8 mouse cellular contexts compared by ENCODE assay signal in the genomic region with DNA sequence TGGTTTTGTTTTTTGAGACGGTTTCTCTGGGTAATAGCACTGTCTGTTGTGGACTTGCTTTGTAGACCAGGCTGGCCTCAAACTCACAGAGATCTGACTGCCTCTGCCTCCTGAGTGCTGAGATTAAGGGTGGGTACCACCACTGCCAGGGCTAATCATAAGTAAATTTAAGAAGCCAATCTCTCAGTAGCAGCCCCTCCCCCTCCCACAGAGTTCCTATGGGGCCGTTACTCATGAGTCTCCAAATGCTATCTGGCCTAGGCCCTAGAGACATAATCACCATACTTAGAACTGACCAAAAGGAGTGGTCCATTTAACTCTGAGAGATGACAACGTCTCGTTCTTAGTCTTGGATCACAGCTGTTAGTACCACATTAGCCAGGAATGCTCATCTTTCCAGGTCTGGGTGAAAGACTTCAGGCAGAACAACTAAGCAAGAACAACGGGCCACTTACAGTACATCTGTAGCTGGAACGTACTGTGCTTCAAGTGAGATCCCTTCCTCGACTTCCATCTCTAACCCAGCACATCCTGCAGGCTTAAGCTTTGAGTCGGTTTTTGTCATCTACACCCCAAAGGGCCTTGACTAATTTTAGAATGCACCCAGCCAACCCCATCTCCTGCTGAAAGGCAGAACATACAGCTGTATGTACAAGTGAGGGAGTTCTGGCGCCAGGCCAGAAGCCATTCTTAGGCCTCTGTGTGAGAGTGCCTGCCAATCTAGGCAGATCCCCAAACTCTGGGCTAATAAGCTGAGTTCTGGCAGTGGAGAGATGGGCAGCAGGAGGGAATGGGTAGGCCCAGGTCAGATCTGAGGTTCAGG.
A peak's percentile ranks its signal among the peaks of the same experiment; 100 is the strongest.
DNase-seq lines count a peak whose midpoint lies in the region; ATAC-seq and TF ChIP-seq lines count a peak whose summit lies in the region.

No protein-coding gene starts in this region.

- no peak overlapping the region for H3K4me3 ChIP-seq in kidney, embryonic 15.5 days (replicated peaks)
- H3K4me3 ChIP-seq in embryonic facial prominence, embryonic 12.5 days, result no peak overlapping the region
- no peak overlapping the region for H3K4me3 ChIP-seq in cerebellum, adult 2 months (replicated peaks; ENCODE audit: insufficient read depth, low read depth, low read length)

- H3K27me3 ChIP-seq in kidney, embryonic 15.5 days, result no peaks in the 10 kb centered on the region
- H3K27me3 ChIP-seq in embryonic facial prominence, embryonic 12.5 days, result no peaks in the 10 kb centered on the region
- H3K27me3 ChIP-seq in cerebellum, adult 2 months (ENCODE audit: control insufficient read depth, insufficient read depth, low read length), result no peaks in the 10 kb centered on the region

- TF ChIP-seq POLR2A in cerebellum, adult 2 months (IDR thresholded peaks at IDR 0.05; ENCODE audit: borderline replicate concordance, insufficient read depth, low read length), result no peak

- peak overlapping the region; percentile 45 for H3K27ac ChIP-seq in kidney, embryonic 15.5 days
- peak overlapping the region; percentile 41; the same call in 1 of the 2 replicates for H3K27ac ChIP-seq in embryonic facial prominence, embryonic 12.5 days
- no peak overlapping the region for H3K27ac ChIP-seq in cerebellum, adult 2 months (ENCODE audit: insufficient read depth, low read length)

- TF ChIP-seq CTCF in cerebellum, adult 2 months (IDR thresholded peaks at IDR 0.05; ENCODE audit: borderline replicate concordance, insufficient read depth, low read depth, low read length), result no peak

- no peak overlapping the region for H3K9ac ChIP-seq in kidney, embryonic 15.5 days
- H3K9ac ChIP-seq in embryonic facial prominence, embryonic 12.5 days, result no peak overlapping the region

- ATAC-seq in kidney, embryonic 15.5 days (replicated peaks; ENCODE audit: low FRiP score), result peak; percentile 44; the same call in 1 of the 2 replicates
- ATAC-seq in embryonic facial prominence, embryonic 12.5 days (ENCODE audit: insufficient number of reproducible peaks, insufficient read depth, low FRiP score, low TSS enrichment), result no peak

- H3K36me3 ChIP-seq in kidney, embryonic 15.5 days, result no peaks in the 10 kb centered on the region
- no peaks in the 10 kb centered on the region for H3K36me3 ChIP-seq in embryonic facial prominence, embryonic 12.5 days

- H3K9me3 ChIP-seq in kidney, embryonic 15.5 days (replicated peaks), result no peaks in the 10 kb centered on the region
- H3K9me3 ChIP-seq in embryonic facial prominence, embryonic 12.5 days, result no peaks in the 10 kb centered on the region

- intact Hi-C loops in heart, postnatal 14 days (cut with DNase I), result loop anchor here (5.0 to 10.0 kb wide), 2 partner anchors 89 to 351 kb away; partner anchors contain the start of gene Ptgr1

- no peak overlapping the region for H3K4me2 ChIP-seq in kidney, embryonic 15.5 days
- H3K4me2 ChIP-seq in embryonic facial prominence, embryonic 12.5 days (replicated peaks), result no peak overlapping the region

- peaks cover 31% of the 10 kb centered on the region for H3K4me1 ChIP-seq in kidney, embryonic 15.5 days
- H3K4me1 ChIP-seq in embryonic facial prominence, embryonic 12.5 days, result peaks cover 20% of the 10 kb centered on the region
- H3K4me1 ChIP-seq in cerebellum, adult 2 months (ENCODE audit: control insufficient read depth, insufficient read depth, low read length), result no peaks in the 10 kb centered on the region

- DNase-seq in kidney, adult 11 months, result no peak
- peak; percentile 41 to 59 for DNase-seq in CD8-positive naive resting alpha-beta T cell, adult 2 months (ENCODE audit: low read depth in 2 of 2, low spot score in 2 of 2)
- DNase-seq in heart, postnatal 14 days, result peak; percentile 60 to 69
- DNase-seq in lung, postnatal 36 days, result peak; percentile 76
- DNase-seq in thymus, postnatal 0 days (ENCODE audit: low spot score), result peak; percentile 53
- DNase-seq in cerebellum, adult 2 months, result no peak

- 73% methylated on average over 9 of the region's 9 CpGs for WGBS in kidney, embryonic 15.5 days
- WGBS in embryonic facial prominence, embryonic 12.5 days, result 75% methylated on average over 9 of the region's 9 CpGs
- 53% methylated on average over 9 of the region's 9 CpGs for WGBS in cerebellum, adult 2 months

Comparison
In these comparisons a context has a peak if more than half of its experiments do, and no peak if none do; other contexts are left out.
1. DNase-seq: peak in CD8-positive naive resting alpha-beta T cell, adult 2 months (2 of 2), heart, postnatal 14 days (2 of 2), lung, postnatal 36 days (single experiment) and thymus, postnatal 0 days (single experiment); none in kidney, adult 11 months (single experiment) and cerebellum, adult 2 months (0 of 2).